Mouse (Mus musculus) myocyte (in vitro differentiated cells): ENCODE results near the gene Samd4b. TPM values are rescaled to one million over a fixed set of nuclear protein-coding genes. Genes with fewer than 3 reads are reported as not detected.

Source experiments
- H3K27me3 ChIP-seq: one replicate; pipeline ENCODE4 v1.6.1; 2011; ENCODE audit not compliant: control insufficient read depth, insufficient read depth, insufficient read length
- H3K36me3 ChIP-seq: one replicate; pipeline ENCODE4 v1.6.1; 2011; ENCODE audit not compliant: control insufficient read depth, insufficient read depth
- H3K4me2 ChIP-seq: one replicate; pipeline ENCODE4 v1.6.1; 2011; ENCODE audit warnings: low read depth, control low read depth
- H3K4me3 ChIP-seq: one replicate; pipeline ENCODE4 v1.5.1; 2011; ENCODE audit warnings: mild to moderate bottlenecking, control low read depth, moderate library complexity
- H3K79me2 ChIP-seq: one replicate; pipeline ENCODE4 v1.6.1; 2011; ENCODE audit not compliant: control insufficient read depth, insufficient read depth
- H3ac ChIP-seq: one replicate; pipeline ENCODE4 v1.6.1; 2011; ENCODE audit not compliant: control insufficient read depth, insufficient read length
- CEBPB ChIP-seq: IDR thresholded peaks from 2 replicates; pipeline ENCODE4 v1.6.1; 2011; ENCODE audit warnings: mild to moderate bottlenecking, moderate library complexity; ENCODE audit not compliant: poor library complexity, insufficient read depth, severe bottlenecking
- E2F4 ChIP-seq: IDR thresholded peaks from one replicate; pipeline ENCODE4 v1.6.1; 2011; ENCODE audit warnings: mild to moderate bottlenecking, control low read depth, moderate library complexity; ENCODE audit not compliant: insufficient read depth
- MAX ChIP-seq: IDR thresholded peaks from one replicate; pipeline ENCODE4 v1.6.1; 2011; ENCODE audit warnings: low read depth, mild to moderate bottlenecking, control low read depth
- MYOD1 ChIP-seq, 3 experiments: IDR thresholded peaks; one replicate each; pipeline ENCODE4 v1.6.1; 2011; ENCODE audit warnings: control low read depth in 2 of 3, low read depth in 2 of 3, mild to moderate bottlenecking in 2 of 3, moderate library complexity in 1 of 3; ENCODE audit not compliant: insufficient read length in 2 of 3, control insufficient read depth in 1 of 3
- MYOG ChIP-seq, 3 experiments: IDR thresholded peaks; one replicate each; pipeline ENCODE4 v1.6.1; 2011; ENCODE audit warnings: control low read depth in 2 of 3, low read depth in 2 of 3, mild to moderate bottlenecking in 2 of 3; ENCODE audit not compliant: insufficient read length in 2 of 3, control insufficient read depth in 1 of 3, insufficient read depth in 1 of 3
- POLR2A ChIP-seq: IDR thresholded peaks from one replicate; pipeline ENCODE4 v1.6.1; 2011; ENCODE audit warnings: low read depth, mild to moderate bottlenecking, control low read depth, moderate library complexity; ENCODE audit not compliant: insufficient read length
- POLR2AphosphoS2 ChIP-seq: IDR thresholded peaks from one replicate; pipeline ENCODE4 v1.6.1; 2011; ENCODE audit warnings: low read depth, control low read depth; ENCODE audit not compliant: insufficient read length
- REST ChIP-seq: IDR thresholded peaks from one replicate; pipeline ENCODE4 v1.6.1; 2011; ENCODE audit warnings: mild to moderate bottlenecking, control low read depth, moderate library complexity; ENCODE audit not compliant: insufficient read depth, insufficient read length
- SRF ChIP-seq: IDR thresholded peaks from one replicate; pipeline ENCODE4 v1.6.1; 2011; ENCODE audit warnings: low read depth; ENCODE audit not compliant: control insufficient read depth, insufficient read length
- TCF12 ChIP-seq: IDR thresholded peaks from one replicate; pipeline ENCODE4 v1.6.1; 2011; ENCODE audit warnings: mild to moderate bottlenecking, control low read depth; ENCODE audit not compliant: poor library complexity, insufficient read depth, severe bottlenecking
- TCF3 ChIP-seq: IDR thresholded peaks from one replicate; pipeline ENCODE4 v1.6.1; 2011; ENCODE audit warnings: low read depth, control low read depth; ENCODE audit not compliant: insufficient read length
- USF1 ChIP-seq: IDR thresholded peaks from one replicate; pipeline ENCODE4 v1.6.1; 2011; ENCODE audit warnings: low read depth, mild to moderate bottlenecking, control low read depth, moderate library complexity
- polyA plus RNA-seq: library from polyadenylated mRNA; unstranded; fragments of >200 nt; fragmentation: generic; extraction: Trizol; gene quantifications from one replicate; pipeline ENCODE4 v1.2.1, GENCODE M21; 2012; ENCODE audit warnings: missing spikeins

Samd4b gene
- polyA plus RNA-seq, 1 experiment = 29.4 TPM

DNA sequence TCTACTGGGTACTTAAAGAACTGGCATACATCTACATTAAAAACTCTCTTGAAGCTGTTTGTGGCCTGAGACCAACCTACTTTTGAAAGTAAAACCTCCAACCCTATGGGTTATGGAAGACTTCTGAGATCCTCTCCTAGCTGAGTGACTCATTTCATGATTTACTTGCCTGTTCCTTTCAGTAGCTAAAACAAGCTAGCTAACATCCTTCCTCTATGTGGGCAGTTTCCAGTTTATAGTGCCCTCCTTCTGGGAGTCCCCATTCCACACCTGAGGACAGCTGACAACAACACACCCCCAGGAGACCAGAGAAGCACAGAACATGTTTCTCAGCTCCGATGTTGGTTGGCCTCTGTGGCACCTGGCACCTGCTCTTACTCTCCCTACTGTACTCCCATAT lies 174.9 kb downstream of the Samd4b start:
- TF ChIP-seq TCF3 = no peak
- no peak for TF ChIP-seq CEBPB
- TF ChIP-seq E2F4 = no peak
- TF ChIP-seq MYOD1 (IDR thresholded peaks at IDR 0.05; ENCODE audit: control insufficient read depth in 1 of 3, insufficient read length in 2 of 3, low read depth in 2 of 3) = no peak
- no peak for TF ChIP-seq MAX
- no peak for TF ChIP-seq SRF
- TF ChIP-seq TCF12 = no peak
- TF ChIP-seq REST = no peak
- TF ChIP-seq POLR2A = no peak
- no peak for TF ChIP-seq USF1
- no peak for TF ChIP-seq MYOG (IDR thresholded peaks at IDR 0.05; ENCODE audit: control insufficient read depth in 1 of 3, insufficient read depth in 1 of 3, insufficient read length in 2 of 3, low read depth in 2 of 3)
- no peak for TF ChIP-seq POLR2AphosphoS2
- H3K36me3 ChIP-seq = peaks cover 31% of the 10 kb centered on the region
- no peaks in the 10 kb centered on the region for H3K27me3 ChIP-seq

GRCm38 (mm10) chr7:28419416-28419815 lies 178.5 kb downstream of the Samd4b start:
- Histone ChIP-seq H3K36me3 (peaks cover 58% of the 10 kb centered on the region), H3K27me3 (no peaks in the 10 kb centered on the region), H3K79me2 (peaks cover 6% of the 10 kb centered on the region), H3K4me3 (no peak overlapping the region), H3ac (no peak overlapping the region), H3K4me2 (no peak overlapping the region)
- TF ChIP-seq REST (no peak), E2F4 (no peak), USF1 (no peak), TCF3 (no peak), TCF12 (no peak), MYOD1 (IDR thresholded peaks at IDR 0.05; ENCODE audit: control insufficient read depth in 1 of 3, insufficient read length in 2 of 3, low read depth in 2 of 3) (no peak), MYOG (IDR thresholded peaks at IDR 0.05; ENCODE audit: control insufficient read depth in 1 of 3, insufficient read depth in 1 of 3, insufficient read length in 2 of 3, low read depth in 2 of 3) (no peak), CEBPB (no peak), SRF (no peak), POLR2A (no peak)

More for the DNA sequence above, 174.9 kb downstream of the Samd4b start:
- H3K79me2 ChIP-seq = peaks cover 34% of the 10 kb centered on the region
- H3ac ChIP-seq = no peak overlapping the region
- H3K4me2 ChIP-seq = no peak overlapping the region
- H3K4me3 ChIP-seq = no peak overlapping the region

GRCm38 (mm10) chr7:28418096-28418670 lies 179.8 kb downstream of the Samd4b start:
- no peak for TF ChIP-seq E2F4
- TF ChIP-seq USF1 = no peak
- TF ChIP-seq SRF = no peak
- Histone ChIP-seq H3K79me2 (peaks cover 6% of the 10 kb centered on the region), H3K27me3 (no peaks in the 10 kb centered on the region), H3K4me3 (no peak overlapping the region), H3K36me3 (peaks cover 64% of the 10 kb centered on the region), H3K4me2 (no peak overlapping the region), H3ac (no peak overlapping the region)

DNA sequence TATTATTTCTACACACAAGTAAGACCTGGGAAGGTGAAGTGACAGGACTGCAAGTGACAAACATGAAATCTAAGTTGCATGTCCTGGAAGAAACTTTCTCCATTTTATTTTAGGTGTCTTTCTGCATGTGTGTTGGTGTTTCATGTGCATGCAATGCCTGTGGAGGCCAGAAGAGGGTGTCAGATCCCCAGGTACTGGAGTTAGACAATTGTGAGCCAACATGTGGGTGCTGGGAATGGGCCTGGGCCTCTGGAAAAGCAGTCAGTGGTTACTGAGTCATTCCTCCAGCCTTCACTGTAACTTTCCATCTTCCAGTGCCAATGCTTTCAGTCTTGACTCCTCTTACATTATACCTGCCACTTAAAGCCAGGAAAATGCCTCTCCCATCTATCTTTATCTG lies 180.6 kb downstream of the Samd4b start:
- peaks cover 6% of the 10 kb centered on the region for H3K79me2 ChIP-seq
- no peaks in the 10 kb centered on the region for H3K27me3 ChIP-seq
- TF ChIP-seq USF1 (no peak), E2F4 (no peak), REST (no peak), MYOD1 (IDR thresholded peaks at IDR 0.05; ENCODE audit: control insufficient read depth in 1 of 3, insufficient read length in 2 of 3, low read depth in 2 of 3) (no peak), MAX (no peak), MYOG (IDR thresholded peaks at IDR 0.05; ENCODE audit: control insufficient read depth in 1 of 3, insufficient read depth in 1 of 3, insufficient read length in 2 of 3, low read depth in 2 of 3) (no peak), POLR2AphosphoS2 (no peak), TCF3 (no peak), TCF12 (no peak), CEBPB (no peak), SRF (no peak), POLR2A (no peak)
- no peak overlapping the region for H3ac ChIP-seq
- H3K4me3 ChIP-seq = no peak overlapping the region
- peaks cover 60% of the 10 kb centered on the region for H3K36me3 ChIP-seq
- no peak overlapping the region for H3K4me2 ChIP-seq

DNA sequence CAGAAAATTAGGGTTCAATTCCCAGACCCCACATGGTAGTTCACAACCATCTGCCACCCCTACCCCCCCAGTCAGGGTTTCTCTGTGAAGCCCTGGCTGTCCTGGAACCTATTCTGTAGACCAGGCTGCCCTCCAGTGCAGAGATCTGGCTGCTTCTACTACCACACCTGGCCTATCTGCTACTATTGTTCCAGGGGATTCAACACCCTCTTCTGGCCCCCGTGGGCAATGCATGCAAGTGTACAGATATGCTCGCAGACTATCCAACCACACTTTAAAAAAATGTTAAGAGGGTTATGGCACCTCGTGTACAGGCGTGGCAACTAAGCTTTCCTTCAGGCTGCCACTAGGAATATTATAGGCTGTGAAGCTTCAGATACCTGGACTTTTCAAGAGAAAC lies 185.1 kb downstream of the Samd4b start:
- no peak for TF ChIP-seq POLR2AphosphoS2
- TF ChIP-seq USF1 = no peak
- no peak for TF ChIP-seq POLR2A
- TF ChIP-seq MYOD1 (IDR thresholded peaks at IDR 0.05; ENCODE audit: control insufficient read depth in 1 of 3, insufficient read length in 2 of 3, low read depth in 2 of 3) = no peak
- TF ChIP-seq CEBPB = no peak
- TF ChIP-seq TCF12 = no peak
- TF ChIP-seq SRF = no peak
- TF ChIP-seq MAX = no peak
- no peak for TF ChIP-seq MYOG (IDR thresholded peaks at IDR 0.05; ENCODE audit: control insufficient read depth in 1 of 3, insufficient read depth in 1 of 3, insufficient read length in 2 of 3, low read depth in 2 of 3)
- no peak for TF ChIP-seq E2F4
- no peak for TF ChIP-seq TCF3
- no peak for TF ChIP-seq REST
- no peak overlapping the region for H3ac ChIP-seq

More for the DNA sequence above, 185.1 kb downstream of the Samd4b start:
- Histone ChIP-seq H3K4me2 (no peak overlapping the region), H3K36me3 (peaks cover 34% of the 10 kb centered on the region), H3K79me2 (no peaks in the 10 kb centered on the region), H3K4me3 (no peak overlapping the region), H3K27me3 (no peaks in the 10 kb centered on the region)
